Mouse (Mus musculus) sigmoid colon, adult 10 weeks (tissue): ENCODE measurements around the gene Nipal3. TPM values are rescaled to one million over a fixed set of nuclear protein-coding genes. Genes with fewer than 3 reads are reported as not detected.

ENCODE experiments used
- polyA plus RNA-seq: library from polyadenylated mRNA; stranded (reverse); fragments of 350-450 nt; fragmentation: Illumina TruSeq; extraction: RNeasy Lipid Tissue Mini Kit (QIAGEN cat#74804); gene quantifications from one replicate; pipeline ENCODE4 v1.2.3, GENCODE M21; 2014; ENCODE audit warnings: low read depth, low replicate concordance

Nipal3 gene
- 9.0 TPM for polyA plus RNA-seq

DNA sequence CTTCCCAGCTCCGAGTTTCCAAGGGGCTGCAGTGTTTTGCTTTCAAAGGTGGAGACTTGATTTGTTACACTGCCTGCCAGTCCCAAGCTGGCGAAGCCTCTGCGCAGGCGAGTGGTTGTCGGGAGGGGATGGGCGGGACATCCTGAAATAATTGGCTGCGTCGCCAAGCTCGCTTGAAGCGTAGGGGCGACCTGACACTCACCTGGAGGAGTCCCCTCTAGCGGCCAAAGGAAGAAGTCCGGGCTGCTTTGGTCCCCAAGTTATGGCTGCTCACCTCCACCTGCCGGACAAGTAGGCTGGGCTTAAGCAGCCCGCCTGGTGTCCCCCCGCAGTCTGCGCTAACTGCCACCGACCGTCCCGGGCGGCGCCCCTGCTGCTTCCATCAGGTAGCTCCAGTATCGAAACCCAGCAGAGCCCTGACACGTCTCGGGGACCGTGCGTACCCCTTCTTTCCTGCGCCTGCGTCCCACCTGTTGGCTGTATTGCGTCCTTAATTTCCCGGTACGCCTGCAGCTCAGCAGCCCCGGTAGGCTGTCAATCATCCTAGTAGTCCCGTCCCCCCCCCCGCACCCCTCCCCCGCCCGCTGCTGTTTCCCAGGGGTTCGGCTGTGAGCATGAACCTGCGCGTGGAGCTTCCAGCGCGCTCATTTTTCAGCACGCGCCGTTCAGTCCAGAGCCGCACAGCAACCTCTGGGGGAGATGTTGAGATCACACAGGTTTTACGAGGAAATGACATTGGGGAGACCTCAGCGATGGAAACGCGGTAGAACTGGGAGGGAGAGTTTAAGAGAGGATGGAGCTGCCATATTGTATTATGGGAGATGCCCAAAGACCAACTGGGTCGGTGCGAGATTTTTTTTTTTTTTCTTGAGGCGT is at the start of gene Nipal3, which contains the start of gene Stpg1:
Gene Nipal3, minus strand, starts transcription at position 518 of the 876 bp plus-strand sequence.
Gene Stpg1, plus strand, starts transcription at position 270 of the 876 bp plus-strand sequence.

DNA sequence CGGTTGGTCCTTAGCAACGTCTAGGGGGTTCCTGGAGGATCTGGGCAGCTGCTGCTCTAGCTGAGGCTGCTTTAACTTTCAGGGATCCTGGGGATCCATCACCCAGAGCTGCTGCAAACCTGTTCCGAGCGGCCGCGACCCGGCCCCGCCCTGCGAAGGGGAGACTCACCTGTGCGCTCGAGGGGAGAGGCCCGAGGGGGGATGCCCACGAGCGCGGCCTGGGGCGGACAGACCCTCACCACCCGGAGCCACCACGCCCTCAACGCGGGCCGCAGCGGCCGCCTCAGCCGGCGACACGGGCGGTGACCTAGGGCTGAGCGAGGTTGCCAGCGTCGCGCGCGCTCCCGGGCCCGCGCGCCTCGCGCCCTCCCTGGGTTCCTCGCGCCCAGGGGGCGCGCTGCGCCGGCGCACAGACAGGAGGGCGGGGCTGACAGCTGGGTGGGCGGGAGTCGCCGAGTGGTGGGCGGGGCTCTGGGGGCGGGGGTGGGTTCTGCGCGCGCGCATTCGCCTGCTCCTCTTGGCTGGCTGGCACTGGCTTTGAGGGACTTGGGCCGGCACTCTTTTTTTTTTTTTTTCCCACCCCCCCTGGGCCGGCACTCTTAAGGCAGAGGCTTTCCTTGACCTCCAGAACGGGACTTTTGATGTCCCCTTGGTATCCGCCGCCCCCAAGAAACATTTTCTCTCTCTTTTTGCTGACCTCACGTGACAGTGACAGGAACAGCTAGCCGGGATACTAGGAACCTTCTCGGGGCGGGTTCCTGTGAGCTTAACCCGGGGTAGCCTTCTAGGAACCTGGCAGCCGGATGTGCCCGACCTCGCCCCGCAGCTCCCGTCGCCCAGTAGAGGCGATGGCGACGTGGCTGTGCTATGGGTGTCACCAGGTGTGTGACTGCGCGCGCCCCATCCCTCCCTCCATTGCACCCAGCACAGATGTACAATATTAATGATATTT is 61.1 kb downstream of the Nipal3 start, which contains the start of gene Rcan3:
Gene Rcan3, minus strand, starts transcription at position 411 of the 952 bp plus-strand sequence.

DNA sequence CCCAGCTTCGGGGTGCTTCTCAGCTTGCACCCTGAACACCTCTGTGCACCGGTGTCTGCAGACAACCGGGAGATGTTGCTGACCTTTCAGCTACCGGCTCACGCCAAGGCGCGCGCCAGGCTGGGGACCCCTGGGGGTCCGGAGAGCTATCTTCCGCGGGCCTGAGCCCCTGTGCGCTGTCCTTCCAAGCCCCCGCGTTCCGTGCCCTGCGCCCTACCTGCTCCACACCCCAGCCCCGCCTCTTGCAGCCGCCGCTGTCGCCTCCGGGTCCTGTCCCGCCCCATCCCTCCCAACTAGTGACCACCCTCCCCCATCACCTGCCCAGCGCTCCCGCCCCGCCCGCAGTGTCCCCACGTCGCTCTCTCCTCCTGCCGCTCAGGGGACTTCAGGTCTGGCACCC is 96.8 kb downstream of the Nipal3 start, which contains the start of gene Ncmap:
Gene Ncmap, minus strand, starts transcription at position 237 of the 400 bp plus-strand sequence.

Other genes starting within 250 kb of the Nipal3 start
- gene Clic4, start 222.2 kb downstream of the Nipal3 start, polyA plus RNA-seq = 152 TPM
- gene Srrm1, start 141.7 kb downstream of the Nipal3 start, polyA plus RNA-seq = 307 TPM
- gene Ncmap, start 96.8 kb downstream of the Nipal3 start, polyA plus RNA-seq = not detected
- 19.8 TPM for gene Rcan3, start 61.2 kb downstream of the Nipal3 start, polyA plus RNA-seq
- gene Stpg1, start 248 bp downstream of the Nipal3 start, polyA plus RNA-seq = 0.38 TPM
- gene Grhl3, start 78.6 kb upstream of the Nipal3 start, polyA plus RNA-seq = not detected
- gene Ifnlr1, start 191.2 kb upstream of the Nipal3 start, polyA plus RNA-seq = 4.6 TPM
- 3.1 TPM for gene Il22ra1, start 233.1 kb upstream of the Nipal3 start, polyA plus RNA-seq